Mouse (Mus musculus) hindbrain, embryonic 14.5 days (tissue): ENCODE measurements around the gene Trat1. TPM values are rescaled to one million over a fixed set of nuclear protein-coding genes. Genes with fewer than 3 reads are reported as not detected.

Source experiments
- ATAC-seq: fragments of 200-750 bp; cut with Nextera tagmentation; 2 replicates; pipeline ENCODE4 v1.8.0; 2017; ENCODE audit warnings: moderate number of reproducible peaks, mild to moderate bottlenecking, moderate TSS enrichment, moderate library complexity; ENCODE audit not compliant: low FRiP score
- DNase-seq: peaks from one replicate; pipeline ENCODE4 v3.0.0-alpha.2; 2015; ENCODE audit warnings: low spot score
- H3K27ac ChIP-seq: fragments of 300-500 bp; sonication (generic); 2 replicates; pipeline ENCODE4 v1.5.1; 2014; ENCODE audit warnings: mild to moderate bottlenecking, moderate library complexity
- H3K27me3 ChIP-seq: fragments of 300-500 bp; sonication (generic); 2 replicates; pipeline ENCODE4 v1.6.1; 2014; ENCODE audit warnings: mild to moderate bottlenecking, low read length, mixed read lengths; ENCODE audit not compliant: control insufficient read depth, insufficient read depth
- H3K36me3 ChIP-seq: fragments of 300-500 bp; sonication (generic); replicated peaks from 2 replicates; pipeline ENCODE4 v1.6.1; 2014; ENCODE audit not compliant: control insufficient read depth, insufficient read depth
- H3K4me1 ChIP-seq: fragments of 300-500 bp; sonication (generic); replicated peaks from 2 replicates; pipeline ENCODE4 v1.6.1; 2014; ENCODE audit warnings: antibody characterized with exemption, low read length, mixed read lengths; ENCODE audit not compliant: control insufficient read depth, insufficient read depth
- H3K4me2 ChIP-seq: fragments of 300-500 bp; sonication (generic); replicated peaks from 2 replicates; pipeline ENCODE4 v1.6.1; 2014; ENCODE audit warnings: mild to moderate bottlenecking, moderate library complexity
- H3K4me3 ChIP-seq: fragments of 300-500 bp; sonication (generic); replicated peaks from 2 replicates; pipeline ENCODE4 v1.5.1; 2014; ENCODE audit warnings: mild to moderate bottlenecking, low read length
- H3K9ac ChIP-seq: fragments of 300-500 bp; sonication (generic); 2 replicates; pipeline ENCODE4 v1.6.1; 2014
- H3K9me3 ChIP-seq: fragments of 300-500 bp; sonication (generic); 2 replicates; pipeline ENCODE4 v1.6.1; 2016; ENCODE audit warnings: low read length; ENCODE audit not compliant: control insufficient read depth
- WGBS: fragments of 180-500 bp; shearing (Covaris S2); extraction: QIAGEN DNeasy Blood & Tissue Kit; methylation state at CpG from one replicate; pipeline ENCODE4 v1.1.7; 2014; 5-methylcytosine and 5-hydroxymethylcytosine counted together
- polyA plus RNA-seq: library from polyadenylated mRNA; unstranded; fragments of >200 nt; fragmentation: Nextera tagmentation; extraction: Ambion mirVana; gene quantifications from 2 replicates; pipeline ENCODE4 v1.2.1, GENCODE M21; 2014

Gene Trat1
- polyA plus RNA-seq, 1 experiment from 2014 or later, result 0.04 TPM

- H3K9me3 ChIP-seq, result no peaks in the 10 kb centered on the region
- 85% methylated on average over 6 of the region's 6 CpGs for WGBS
- H3K36me3 ChIP-seq, result no peaks in the 10 kb centered on the region
- H3K27ac ChIP-seq, result no peak overlapping the region
- H3K4me2 ChIP-seq, result no peak overlapping the region
- H3K27me3 ChIP-seq, result no peaks in the 10 kb centered on the region
- ATAC-seq (no peak), DNase-seq (no peak)
- H3K4me1 ChIP-seq, result no peaks in the 10 kb centered on the region
- H3K4me3 ChIP-seq, result no peak overlapping the region
- H3K9ac ChIP-seq, result no peak overlapping the region
Measured at GRCm38 (mm10) chr16:48739974-48740373, 31.8 kb downstream of the Trat1 start.

- H3K27me3 ChIP-seq, result no peaks in the 10 kb centered on the region
- no peaks in the 10 kb centered on the region for H3K36me3 ChIP-seq
- H3K9me3 ChIP-seq, result no peaks in the 10 kb centered on the region
- no peak overlapping the region for H3K4me2 ChIP-seq
- H3K4me1 ChIP-seq, result no peaks in the 10 kb centered on the region
- no peak for DNase-seq
- H3K4me3 ChIP-seq, result no peak overlapping the region
- H3K9ac ChIP-seq, result no peak overlapping the region
- no peak for ATAC-seq
- no peak overlapping the region for H3K27ac ChIP-seq
- 85% methylated on average over 2 of the region's 2 CpGs for WGBS
Measured at GRCm38 (mm10) chr16:48738429-48738828, 33.4 kb downstream of the Trat1 start.

GRCm38 (mm10) chr16:48736890-48737289, 34.9 kb downstream of the Trat1 start:
- Histone ChIP-seq H3K4me1 (no peaks in the 10 kb centered on the region), H3K9me3 (no peaks in the 10 kb centered on the region), H3K4me3 (no peak overlapping the region), H3K27ac (no peak overlapping the region), H3K27me3 (no peaks in the 10 kb centered on the region), H3K9ac (no peak overlapping the region), H3K36me3 (no peaks in the 10 kb centered on the region), H3K4me2 (no peak overlapping the region)
- DNase-seq, result no peak
- no peak for ATAC-seq
- WGBS, result 86% methylated on average over 3 of the region's 3 CpGs

GRCm38 (mm10) chr16:48720259-48720658, 51.6 kb downstream of the Trat1 start:
- H3K27ac ChIP-seq, result no peak overlapping the region
- DNase-seq (no peak), ATAC-seq (no peak)
- H3K27me3 ChIP-seq, result no peaks in the 10 kb centered on the region
- no peaks in the 10 kb centered on the region for H3K36me3 ChIP-seq
- no peak overlapping the region for H3K9ac ChIP-seq
- no peak overlapping the region for H3K4me2 ChIP-seq
- WGBS, result 84% methylated on average over 3 of the region's 3 CpGs
- H3K9me3 ChIP-seq, result no peaks in the 10 kb centered on the region
- H3K4me1 ChIP-seq, result no peaks in the 10 kb centered on the region
- H3K4me3 ChIP-seq, result no peak overlapping the region

- H3K27ac ChIP-seq, result no peak overlapping the region
- H3K4me2 ChIP-seq, result no peak overlapping the region
- H3K4me3 ChIP-seq, result no peak overlapping the region
- 73% methylated on average over 3 of the region's 3 CpGs for WGBS
- DNase-seq, result no peak
- no peak for ATAC-seq
- H3K9me3 ChIP-seq, result no peaks in the 10 kb centered on the region
- no peaks in the 10 kb centered on the region for H3K27me3 ChIP-seq
- no peaks in the 10 kb centered on the region for H3K4me1 ChIP-seq
- H3K9ac ChIP-seq, result no peak overlapping the region
- H3K36me3 ChIP-seq, result no peaks in the 10 kb centered on the region
Measured at GRCm38 (mm10) chr16:48719679-48720078, 52.1 kb downstream of the Trat1 start.

GRCm38 (mm10) chr16:48716343-48716742, 55.5 kb downstream of the Trat1 start:
- Histone ChIP-seq H3K27me3 (no peaks in the 10 kb centered on the region), H3K4me2 (no peak overlapping the region), H3K9me3 (no peaks in the 10 kb centered on the region), H3K36me3 (no peaks in the 10 kb centered on the region), H3K9ac (no peak overlapping the region), H3K4me3 (no peak overlapping the region), H3K4me1 (no peaks in the 10 kb centered on the region), H3K27ac (no peak overlapping the region)
- ATAC-seq (no peak), DNase-seq (no peak)

GRCm38 (mm10) chr16:48701896-48702295, 69.9 kb downstream of the Trat1 start:
- no peak overlapping the region for H3K4me3 ChIP-seq
- no peaks in the 10 kb centered on the region for H3K4me1 ChIP-seq
- H3K9me3 ChIP-seq, result no peaks in the 10 kb centered on the region
- no peak overlapping the region for H3K9ac ChIP-seq
- no peak overlapping the region for H3K27ac ChIP-seq
- H3K4me2 ChIP-seq, result no peak overlapping the region
- 82% methylated on average over 3 of the region's 3 CpGs for WGBS
- no peak for ATAC-seq
- H3K36me3 ChIP-seq, result no peaks in the 10 kb centered on the region
- H3K27me3 ChIP-seq, result no peaks in the 10 kb centered on the region
- DNase-seq, result no peak

Other genes with a start within 250 kb of the Trat1 start
- not detected in 2 replicates for gene Retnlb, start 44.8 kb upstream of the Trat1 start, polyA plus RNA-seq
- not detected in 2 replicates for gene Retnla, start 70.5 kb upstream of the Trat1 start, polyA plus RNA-seq
- gene Retnlg, start 100.6 kb upstream of the Trat1 start, polyA plus RNA-seq, result 0.72 TPM in 1 of 2 replicates, not detected in the other
- 77.3 and 81.6 TPM in 2 replicates for gene Dzip3, start 222.1 kb upstream of the Trat1 start, polyA plus RNA-seq
- 7.7 and 8.4 TPM in 2 replicates for gene Cip2a, start 222.2 kb upstream of the Trat1 start, polyA plus RNA-seq